Mouse (Mus musculus) heart, embryonic 12.5 days (tissue): ENCODE data around the gene Matn4. TPM values are rescaled to one million over a fixed set of nuclear protein-coding genes. Genes with fewer than 3 reads are reported as not detected.
A peak's percentile ranks its signal among the peaks of the same experiment; 100 is the strongest.

Source experiments
- ATAC-seq: fragments of 200-750 bp; cut with Nextera tagmentation; 2 replicates; pipeline ENCODE4 v1.8.0; 2017; ENCODE audit warnings: moderate TSS enrichment, moderate library complexity; ENCODE audit not compliant: insufficient number of reproducible peaks, low FRiP score
- H3K27ac ChIP-seq: fragments of 300-500 bp; sonication (generic); 2 replicates; pipeline ENCODE4 v1.5.1; 2016; ENCODE audit warnings: mild to moderate bottlenecking, moderate library complexity; ENCODE audit not compliant: poor library complexity, severe bottlenecking
- H3K27me3 ChIP-seq: fragments of 300-500 bp; sonication (generic); replicated peaks from 2 replicates; pipeline ENCODE4 v1.6.1; 2016; ENCODE audit warnings: mild to moderate bottlenecking, moderate library complexity
- H3K36me3 ChIP-seq: fragments of 300-500 bp; sonication (generic); 2 replicates; pipeline ENCODE4 v1.6.1; 2016; ENCODE audit warnings: mild to moderate bottlenecking, moderate library complexity
- H3K4me1 ChIP-seq: fragments of 300-500 bp; sonication (generic); replicated peaks from 2 replicates; pipeline ENCODE4 v1.6.1; 2016; ENCODE audit warnings: mild to moderate bottlenecking
- H3K4me2 ChIP-seq: fragments of 300-500 bp; sonication (generic); 2 replicates; pipeline ENCODE4 v1.6.1; 2016; ENCODE audit warnings: mild to moderate bottlenecking, moderate library complexity
- H3K4me3 ChIP-seq: fragments of 300-500 bp; sonication (generic); 2 replicates; pipeline ENCODE4 v1.5.1; 2016; ENCODE audit warnings: mild to moderate bottlenecking
- H3K9ac ChIP-seq: fragments of 300-500 bp; sonication (generic); 2 replicates; pipeline ENCODE4 v1.6.1; 2016; ENCODE audit warnings: mild to moderate bottlenecking, moderate library complexity
- H3K9me3 ChIP-seq: fragments of 300-500 bp; sonication (generic); replicated peaks from 2 replicates; pipeline ENCODE4 v1.6.1; 2016; ENCODE audit warnings: mild to moderate bottlenecking, moderate library complexity
- WGBS: fragments of 180-500 bp; shearing (Covaris S2); methylation state at CpG from one replicate; pipeline ENCODE4 v1.1.7; 2016; 5-methylcytosine and 5-hydroxymethylcytosine counted together
- polyA plus RNA-seq: library from polyadenylated mRNA; unstranded; fragments of >200 nt; fragmentation: Nextera tagmentation; extraction: Ambion mirVana; gene quantifications from 2 replicates; pipeline ENCODE4 v1.2.1, GENCODE M21; 2016

Matn4 gene
- polyA plus RNA-seq, 1 experiment from 2014 or later, result 6.4 TPM

DNA sequence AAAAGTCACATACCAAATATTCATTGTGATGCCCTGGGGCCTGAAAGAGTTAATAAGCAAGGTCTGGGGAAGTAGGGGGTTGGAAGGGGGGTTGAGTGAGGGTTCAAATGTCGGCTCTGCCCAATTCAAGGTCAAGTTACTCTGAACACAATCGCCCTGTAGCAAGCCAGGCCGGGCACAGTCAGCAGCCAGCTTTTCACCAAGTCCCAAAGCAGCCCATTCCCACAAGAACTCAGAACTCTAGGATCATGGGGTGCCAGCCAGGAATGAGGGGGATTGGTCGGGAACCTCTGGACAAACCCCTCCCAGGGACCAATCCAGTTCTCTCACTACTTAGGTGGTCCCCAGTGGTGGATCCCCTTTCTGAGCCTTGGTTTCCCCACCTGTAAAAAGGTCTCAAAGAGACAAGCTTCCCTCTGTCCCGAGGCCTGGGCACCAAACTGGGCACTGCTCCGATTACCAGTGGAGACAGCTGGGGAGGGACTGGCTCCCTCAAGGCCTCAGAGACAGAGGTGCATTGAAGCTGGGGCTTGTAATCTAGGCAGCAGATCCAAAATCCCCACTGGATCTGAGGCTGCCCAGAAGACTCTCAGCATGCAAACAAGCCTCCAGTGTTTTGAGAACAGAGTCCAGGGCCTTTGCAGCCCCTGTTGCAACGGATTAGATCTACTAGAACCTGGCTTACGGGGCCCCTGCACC lies 31.4 kb upstream of the Matn4 start:
- Histone ChIP-seq H3K4me2 (peak overlapping the region; percentile 6; the same call in 1 of the 2 replicates), H3K9me3 (no peaks in the 10 kb centered on the region), H3K4me1 (peaks cover 93% of the 10 kb centered on the region), H3K27ac (peak overlapping the region; percentile 50), H3K27me3 (peaks cover 4% of the 10 kb centered on the region; the same call in 1 of the 2 replicates), H3K36me3 (no peaks in the 10 kb centered on the region), H3K4me3 (no peak overlapping the region), H3K9ac (peak overlapping the region; percentile 21)
- 23% methylated on average over 8 of the region's 8 CpGs for WGBS
- no peak for ATAC-seq

DNA sequence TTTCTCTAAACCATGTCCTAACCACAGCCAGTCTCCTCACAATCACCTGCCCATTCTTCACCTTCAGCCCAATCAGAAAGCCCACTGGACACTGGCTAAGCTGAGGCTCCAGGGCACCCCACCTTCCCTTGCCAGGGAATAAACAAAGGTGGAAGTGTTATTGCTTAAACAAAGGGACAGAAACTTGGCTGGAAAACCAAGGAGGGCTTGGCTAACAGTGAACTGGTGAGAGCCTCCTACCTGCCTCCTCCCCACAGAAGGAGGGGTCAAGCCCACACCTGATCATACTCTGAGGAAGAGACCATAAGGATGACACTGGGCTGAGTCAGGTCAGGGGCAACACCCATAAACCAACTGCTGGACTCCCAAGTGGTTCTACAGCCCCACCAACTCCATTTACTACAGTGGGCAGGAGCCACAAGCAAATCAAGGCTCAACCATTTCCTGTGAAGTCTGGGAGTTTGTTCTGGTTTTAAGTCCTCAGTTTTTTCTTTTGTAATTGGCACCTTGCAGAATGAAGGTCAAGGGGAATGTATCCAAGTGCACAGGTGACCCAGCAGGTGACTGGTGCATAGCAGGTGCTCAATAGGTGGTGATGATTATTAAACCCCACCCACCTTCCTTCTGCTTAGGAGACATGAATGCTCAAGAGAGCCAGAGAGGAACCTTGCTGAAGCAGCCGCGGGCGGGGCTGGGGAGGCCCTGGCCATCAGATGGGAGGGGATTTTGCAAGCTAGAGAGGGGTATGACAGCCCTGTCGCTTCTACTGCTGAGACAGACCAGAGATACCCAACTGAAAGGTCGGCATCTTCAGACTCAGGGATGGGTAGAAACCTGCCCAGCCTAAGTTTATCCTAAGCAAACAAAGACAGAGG lies 30.5 kb upstream of the Matn4 start:
- H3K4me3 ChIP-seq, result no peak overlapping the region
- no peak for ATAC-seq
- H3K4me1 ChIP-seq, result peaks cover 94% of the 10 kb centered on the region
- H3K36me3 ChIP-seq, result no peaks in the 10 kb centered on the region
- no peak overlapping the region for H3K9ac ChIP-seq
- H3K9me3 ChIP-seq, result no peaks in the 10 kb centered on the region
- H3K4me2 ChIP-seq, result no peak overlapping the region; the same call in 1 of the 2 replicates
- H3K27ac ChIP-seq, result 0 out of 2 replicates have a peak overlapping the region, but pooled peaks have one; percentile 3
- no peaks in the 10 kb centered on the region for H3K27me3 ChIP-seq
- WGBS, result 31% methylated on average over 5 of the region's 5 CpGs

DNA sequence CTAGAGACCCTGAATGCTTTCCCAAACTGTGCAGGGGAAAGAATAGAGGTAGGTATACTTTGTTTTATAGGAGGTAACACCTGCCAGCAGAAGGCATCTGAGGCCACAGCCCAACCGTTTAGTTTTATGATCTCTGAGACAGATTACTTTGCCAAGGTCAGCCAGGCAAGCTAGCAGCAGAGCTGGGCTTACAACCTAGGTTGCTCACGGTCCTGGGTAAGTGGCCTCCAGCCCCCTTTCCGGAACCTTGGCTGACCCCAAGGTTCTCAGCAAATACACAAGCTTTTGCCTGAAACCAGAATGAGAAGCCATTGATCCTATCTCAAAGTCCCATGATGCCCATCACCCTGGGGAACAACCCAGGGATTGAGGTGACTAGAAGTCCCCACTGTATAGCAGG lies 29.7 kb upstream of the Matn4 start:
- H3K4me3 ChIP-seq, result no peak overlapping the region
- 0 out of 2 replicates have a peak, but pooled peaks cover under 1% of the 10 kb centered on the region for H3K27me3 ChIP-seq
- no peaks in the 10 kb centered on the region for H3K9me3 ChIP-seq
- H3K36me3 ChIP-seq, result 0 out of 2 replicates have a peak, but pooled peaks cover under 1% of the 10 kb centered on the region
- no peak for ATAC-seq
- peaks cover 91% of the 10 kb centered on the region for H3K4me1 ChIP-seq
- no peak overlapping the region for H3K4me2 ChIP-seq
- H3K9ac ChIP-seq, result no peak overlapping the region
- 71% methylated on average over 3 of the region's 3 CpGs for WGBS
- H3K27ac ChIP-seq, result no peak overlapping the region

DNA sequence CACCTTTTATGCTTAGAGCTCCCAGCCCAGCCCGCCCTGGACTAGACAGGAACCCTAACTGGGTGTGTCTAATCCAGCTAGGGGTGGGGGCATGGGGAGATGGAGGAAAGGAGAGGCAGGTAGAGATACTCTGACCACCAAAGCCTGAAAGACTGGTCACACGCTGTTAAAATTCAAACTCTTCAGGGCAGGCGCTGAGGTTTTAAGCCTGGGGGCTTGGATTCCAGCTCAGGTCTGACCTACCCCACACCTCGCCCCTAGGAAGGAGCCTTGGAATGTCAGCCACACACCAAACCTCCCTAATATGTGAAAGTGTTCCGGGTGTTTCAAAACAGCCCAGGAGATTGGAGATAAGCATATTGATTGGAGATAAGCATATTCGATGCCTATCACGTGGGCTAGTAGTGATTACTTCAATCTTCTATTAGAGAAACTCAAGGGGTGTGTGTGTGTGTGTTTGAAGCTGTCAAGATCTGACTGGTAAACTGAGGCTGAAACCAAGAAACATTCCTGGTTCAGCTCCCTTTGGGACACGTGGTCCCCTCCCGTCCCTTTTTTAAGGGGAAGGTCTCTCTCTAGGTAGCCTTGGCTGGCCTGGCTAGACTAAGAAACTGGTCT lies 28.4 kb upstream of the Matn4 start:
- 0 out of 2 replicates have a peak overlapping the region, but pooled peaks have one; percentile 4 for H3K9ac ChIP-seq
- peak overlapping the region; percentile 57 for H3K4me2 ChIP-seq
- H3K27ac ChIP-seq, result peak overlapping the region; percentile 65
- peaks cover 14% of the 10 kb centered on the region for H3K36me3 ChIP-seq
- 67% methylated on average over 9 of the region's 9 CpGs for WGBS
- peaks cover 4% of the 10 kb centered on the region; the same call in 1 of the 2 replicates for H3K27me3 ChIP-seq
- no peak for ATAC-seq
- peaks cover 85% of the 10 kb centered on the region for H3K4me1 ChIP-seq
- H3K4me3 ChIP-seq, result no peak overlapping the region
- no peaks in the 10 kb centered on the region for H3K9me3 ChIP-seq

DNA sequence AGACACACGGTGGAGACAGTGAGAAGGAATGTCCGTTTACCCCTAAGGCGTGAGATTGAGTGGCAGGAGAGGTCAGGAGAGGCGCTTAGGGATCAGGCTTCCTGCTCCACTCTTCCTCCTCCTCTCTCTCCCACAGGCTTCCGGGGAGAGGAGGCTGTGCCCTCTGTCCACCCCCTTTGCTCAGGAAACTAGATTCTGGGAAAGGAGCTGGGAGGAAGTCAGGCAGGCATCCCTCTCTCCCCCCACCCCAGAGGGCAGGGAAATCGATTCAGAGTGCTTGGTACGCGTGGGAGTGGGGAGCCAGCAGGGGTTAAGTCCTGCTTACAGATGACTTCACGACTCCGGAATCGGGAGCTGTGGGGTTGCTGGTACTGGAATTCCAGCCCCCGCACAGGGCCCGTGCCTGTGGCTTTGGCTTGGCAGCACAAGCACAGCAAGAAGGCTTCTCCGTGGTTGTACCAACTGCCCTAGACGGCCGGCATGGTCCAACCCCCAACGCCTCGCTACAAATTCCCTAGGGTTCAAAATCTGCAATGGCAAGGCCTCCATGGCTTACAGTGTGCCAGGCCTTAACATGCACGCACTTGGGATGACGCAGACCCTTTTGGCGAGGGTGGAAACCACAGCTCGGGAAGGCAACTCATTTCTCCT lies 27.7 kb upstream of the Matn4 start:
- Histone ChIP-seq H3K4me2 (peak overlapping the region; percentile 57), H3K27me3 (peaks cover 4% of the 10 kb centered on the region; the same call in 1 of the 2 replicates), H3K9ac (peak overlapping the region; percentile 55), H3K36me3 (peaks cover 21% of the 10 kb centered on the region), H3K4me3 (0 out of 2 replicates have a peak overlapping the region, but pooled peaks have one; percentile 2), H3K9me3 (no peaks in the 10 kb centered on the region), H3K27ac (peak overlapping the region; percentile 65), H3K4me1 (peaks cover 78% of the 10 kb centered on the region)
- 17% methylated on average over 22 of the region's 22 CpGs for WGBS
- ATAC-seq, result 0 out of 2 replicates have a peak, but pooled peaks have one; percentile 2

DNA sequence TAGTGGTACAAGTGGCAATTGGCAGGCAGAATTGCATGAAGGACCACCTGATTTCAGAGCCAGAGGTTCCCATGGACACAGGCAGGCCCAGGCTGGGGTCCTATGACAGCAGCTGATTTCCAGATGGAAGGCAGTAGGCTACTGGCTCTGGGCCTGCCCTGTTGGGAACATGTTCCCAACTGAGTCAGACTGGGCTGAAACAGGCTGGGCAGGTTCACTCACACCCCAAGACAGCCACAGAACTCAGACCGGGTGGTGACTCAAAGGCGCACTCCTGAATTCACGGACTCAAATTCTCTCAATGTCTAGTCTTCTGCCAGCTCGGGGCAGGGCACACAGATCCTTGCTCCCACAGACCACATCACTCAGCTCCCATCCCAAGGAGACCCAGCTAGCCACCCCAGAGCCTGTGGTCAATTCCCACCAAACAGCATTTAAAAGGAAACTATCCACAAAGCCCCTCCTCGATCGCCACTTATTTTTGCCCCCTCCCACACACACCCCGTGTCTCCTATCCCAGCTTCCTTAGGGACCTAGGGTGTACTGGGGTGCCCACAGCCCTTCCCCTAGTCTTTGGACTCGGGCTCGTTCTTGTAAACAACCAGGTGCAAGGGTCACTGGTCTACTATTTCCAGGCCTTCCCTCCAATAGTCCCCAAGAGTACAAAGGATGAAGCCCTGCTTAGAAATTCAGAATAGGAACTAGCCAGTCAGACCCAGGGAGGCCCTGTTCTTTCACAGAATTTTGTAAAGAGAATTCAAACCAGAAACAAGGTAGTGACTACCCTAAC lies 26.9 kb upstream of the Matn4 start:
- peak overlapping the region; percentile 65 for H3K27ac ChIP-seq

DNA sequence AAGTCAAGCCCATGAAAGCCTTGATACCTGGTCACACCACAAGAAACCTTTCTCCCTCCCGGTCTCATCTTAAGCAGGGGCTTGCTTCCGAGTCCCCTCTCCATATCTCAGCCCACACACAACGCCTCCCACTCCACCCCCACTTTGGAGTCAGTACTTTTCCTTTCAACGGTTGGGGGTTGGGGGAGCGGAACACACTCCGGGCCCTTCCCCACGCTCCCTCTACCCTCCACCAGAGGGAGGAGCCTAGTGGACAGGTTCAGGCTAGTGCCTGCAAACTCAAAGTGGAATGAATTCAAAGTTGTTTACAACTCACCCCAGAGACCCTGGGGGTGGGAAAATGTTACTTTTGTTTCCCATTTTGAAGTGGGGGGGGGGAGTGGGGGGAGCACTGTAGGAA lies 25.7 kb upstream of the Matn4 start:
- no peak overlapping the region for H3K27ac ChIP-seq
- peaks cover 62% of the 10 kb centered on the region for H3K4me1 ChIP-seq
- H3K36me3 ChIP-seq, result peaks cover 38% of the 10 kb centered on the region
- no peaks in the 10 kb centered on the region for H3K9me3 ChIP-seq
- H3K4me3 ChIP-seq, result no peak overlapping the region
- WGBS, result 5% methylated on average over 7 of the region's 7 CpGs
- peaks cover 4% of the 10 kb centered on the region for H3K27me3 ChIP-seq
- H3K9ac ChIP-seq, result no peak overlapping the region
- peak overlapping the region; percentile 22 for H3K4me2 ChIP-seq
- ATAC-seq, result peak; percentile 49; the same call in 1 of the 2 replicates

More for the DNA sequence above, 26.9 kb upstream of the Matn4 start:
- H3K4me1 ChIP-seq, result peaks cover 70% of the 10 kb centered on the region
- no peak for ATAC-seq
- H3K4me3 ChIP-seq, result no peak overlapping the region
- peak overlapping the region; percentile 57 for H3K4me2 ChIP-seq
- H3K9me3 ChIP-seq, result no peaks in the 10 kb centered on the region
- peaks cover 4% of the 10 kb centered on the region; the same call in 1 of the 2 replicates for H3K27me3 ChIP-seq
- H3K36me3 ChIP-seq, result peaks cover 28% of the 10 kb centered on the region
- 70% methylated on average over 9 of the region's 9 CpGs for WGBS
- H3K9ac ChIP-seq, result 0 out of 2 replicates have a peak overlapping the region, but pooled peaks have one; percentile 27

DNA sequence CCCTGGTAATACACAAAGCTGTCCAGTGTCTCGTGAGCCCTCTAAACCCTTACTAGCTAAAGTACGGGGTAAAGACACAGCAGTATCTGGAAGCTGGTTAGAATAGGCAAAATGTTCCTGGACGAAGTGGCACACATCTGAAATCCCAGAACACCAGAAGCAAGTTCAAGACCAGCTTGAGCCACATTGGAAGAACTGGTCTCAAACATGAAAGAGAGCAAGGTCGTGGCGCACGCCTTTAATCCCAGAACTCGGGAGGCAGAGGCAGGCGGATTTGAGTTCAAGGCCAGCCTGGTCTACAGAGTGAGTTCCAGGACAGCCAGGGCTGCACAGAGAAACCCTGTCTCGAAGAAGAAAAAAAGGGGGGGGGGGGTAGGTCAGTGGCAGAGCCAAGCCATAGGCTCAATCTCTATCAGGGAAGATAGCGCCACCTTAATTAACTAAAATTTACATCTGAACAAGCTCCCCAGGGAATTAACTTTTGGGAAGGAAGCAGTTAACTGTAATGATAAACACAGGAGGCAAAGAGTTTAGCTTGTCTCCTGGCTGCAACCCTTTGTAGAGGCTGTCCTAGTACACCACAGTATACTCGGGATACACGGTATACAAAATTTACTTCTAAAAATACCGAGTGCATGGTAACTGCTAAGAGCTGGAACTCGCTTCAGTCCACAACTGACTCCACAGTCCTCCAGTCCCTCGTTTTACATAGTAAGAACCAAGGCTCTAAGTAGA lies 25.1 kb upstream of the Matn4 start:
- Histone ChIP-seq H3K27ac (0 out of 2 replicates have a peak overlapping the region, but pooled peaks have one; percentile 8), H3K9me3 (no peaks in the 10 kb centered on the region), H3K4me2 (no peak overlapping the region), H3K27me3 (peaks cover 4% of the 10 kb centered on the region), H3K4me3 (no peak overlapping the region), H3K4me1 (peaks cover 56% of the 10 kb centered on the region), H3K36me3 (peaks cover 39% of the 10 kb centered on the region), H3K9ac (no peak overlapping the region)
- whole genome bisulfite sequencing, result 48% methylated on average over 15 of the region's 15 CpGs
- ATAC-seq, result no peak

DNA sequence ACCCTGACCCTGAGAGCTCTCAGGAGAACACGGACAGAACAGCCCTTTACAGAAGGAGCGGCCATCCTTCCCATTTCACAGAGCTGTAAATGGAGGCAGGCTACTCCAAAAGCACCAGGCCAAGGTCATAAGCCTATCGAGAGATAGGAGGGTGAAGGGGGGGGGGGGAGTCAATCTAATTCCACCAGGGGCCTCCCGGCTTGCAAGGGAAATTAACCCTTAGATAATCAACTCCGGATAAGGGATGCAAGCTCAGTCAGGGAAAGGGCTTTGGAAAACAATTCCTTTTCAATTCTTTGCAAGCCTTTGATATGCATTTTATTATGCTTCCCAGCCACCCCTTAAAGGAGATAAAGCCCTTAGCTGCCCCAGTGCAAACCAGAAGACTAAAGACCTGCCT lies 23.5 kb upstream of the Matn4 start:
- WGBS, result 34% methylated on average over 5 of the region's 5 CpGs
- no peak overlapping the region for H3K9ac ChIP-seq
- no peak overlapping the region for H3K4me3 ChIP-seq
- no peak overlapping the region for H3K4me2 ChIP-seq
- H3K9me3 ChIP-seq, result no peaks in the 10 kb centered on the region; the same call in 1 of the 2 replicates
- no peak for ATAC-seq
- H3K4me1 ChIP-seq, result peaks cover 45% of the 10 kb centered on the region
- H3K27me3 ChIP-seq, result peaks cover 4% of the 10 kb centered on the region
- no peak overlapping the region for H3K27ac ChIP-seq
- peaks cover 50% of the 10 kb centered on the region for H3K36me3 ChIP-seq
